Mouse (Mus musculus) ovary, adult 18-20 months (tissue): ENCODE data around the gene Tmem107.
A peak's percentile ranks its signal among the peaks of the same experiment; 100 is the strongest.

Experiments
- DNase-seq: peaks from one replicate; pipeline ENCODE4 v3.0.0; 2022; ENCODE audit warnings: low spot score, mixed read lengths

Tmem107 gene

GRCm38 (mm10) chr11:69070590-69071222 is at the start of gene Tmem107:
TSS of gene Tmem107 (plus strand) at chr11:69070806.
- peak; percentile 91 for DNase-seq

- DNase-seq, result no peak
Observed at GRCm38 (mm10) chr11:69026562-69026961, 44.0 kb upstream of the Tmem107 start.

DNA sequence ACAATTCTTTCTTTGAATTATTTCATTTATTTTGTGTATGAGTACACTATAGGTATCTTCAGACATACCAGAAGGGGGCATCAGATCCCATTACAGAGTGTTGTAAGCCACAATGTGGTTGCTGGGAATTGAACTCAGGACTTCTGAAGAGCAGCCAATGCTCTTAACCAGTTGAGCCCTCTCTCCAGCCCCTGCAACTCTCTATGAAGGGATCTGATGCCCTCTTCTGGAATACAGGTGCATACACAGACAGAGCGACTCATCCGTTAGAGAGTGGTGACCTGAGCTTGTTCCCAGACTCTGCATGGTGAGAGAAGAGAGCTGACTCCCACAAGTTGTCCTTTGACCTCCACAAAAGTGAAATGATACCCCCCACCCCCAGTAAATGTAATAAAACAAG is 41.8 kb upstream of the Tmem107 start:
- no peak for DNase-seq

- DNase-seq, result no peak
Observed at GRCm38 (mm10) chr11:69033552-69033951, 37.1 kb upstream of the Tmem107 start.

GRCm38 (mm10) chr11:69034585-69034984 is 36.0 kb upstream of the Tmem107 start:
- DNase-seq, result no peak

- DNase-seq, result no peak
Observed at GRCm38 (mm10) chr11:69035411-69035810, 35.2 kb upstream of the Tmem107 start.

DNA sequence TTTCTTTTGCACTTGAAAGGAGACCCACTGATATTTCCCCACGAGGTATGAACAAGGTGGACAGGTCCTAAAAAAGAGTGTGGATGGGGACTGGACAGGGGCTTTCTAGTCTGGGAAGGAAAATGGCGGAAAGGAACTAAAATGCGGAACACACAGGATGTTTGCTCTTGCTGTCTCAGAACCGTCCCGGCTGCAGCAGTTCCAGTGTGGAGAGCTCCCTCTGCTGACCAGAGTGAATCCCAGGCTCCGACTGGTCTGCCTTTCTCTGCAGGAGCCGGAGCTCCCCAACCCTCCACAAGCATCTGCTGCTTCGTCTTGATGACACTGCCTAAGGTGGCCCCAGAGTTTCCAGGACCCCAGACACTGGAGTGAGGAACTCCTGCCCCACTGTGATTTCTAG is 34.8 kb upstream of the Tmem107 start:
- peak; percentile 86 for DNase-seq

DNA sequence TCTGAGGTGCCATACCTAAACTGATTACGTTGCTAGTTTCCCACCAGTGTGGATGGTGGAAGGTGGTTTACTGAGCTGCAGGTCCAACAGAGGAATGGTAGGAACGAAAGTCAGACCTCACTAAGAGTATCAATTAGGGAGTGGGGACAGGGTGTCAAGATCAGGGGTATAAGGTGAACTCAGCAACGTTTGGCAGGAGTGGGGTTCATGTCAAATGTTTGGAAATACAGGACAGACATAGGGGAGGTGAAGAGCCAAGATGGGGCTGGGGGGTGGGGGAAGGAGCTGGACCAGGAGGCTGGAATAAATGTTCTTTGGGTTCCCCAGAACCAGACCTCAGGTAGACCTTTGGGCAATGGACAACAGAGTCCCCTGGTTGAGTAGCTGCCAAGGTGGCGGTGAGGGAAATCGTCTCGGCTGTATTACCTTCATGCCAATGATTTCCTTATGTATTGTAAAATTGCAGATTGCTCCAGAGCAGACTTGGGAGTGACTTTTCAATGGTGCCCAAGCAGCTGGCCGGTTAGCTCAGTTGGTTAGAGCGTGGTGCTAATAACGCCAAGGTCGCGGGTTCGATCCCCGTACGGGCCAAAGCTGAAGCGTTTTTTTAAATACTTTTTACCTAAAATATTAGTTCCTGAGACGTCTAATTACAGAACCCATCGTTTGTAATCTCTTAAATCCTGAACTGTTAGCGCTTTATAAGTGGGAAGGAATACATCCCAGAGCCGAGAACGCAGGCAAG is 33.9 kb upstream of the Tmem107 start:
- peak; percentile 68 for DNase-seq

- DNase-seq, result peak; percentile 62
Observed at GRCm38 (mm10) chr11:69037231-69038061, 33.2 kb upstream of the Tmem107 start.

DNA sequence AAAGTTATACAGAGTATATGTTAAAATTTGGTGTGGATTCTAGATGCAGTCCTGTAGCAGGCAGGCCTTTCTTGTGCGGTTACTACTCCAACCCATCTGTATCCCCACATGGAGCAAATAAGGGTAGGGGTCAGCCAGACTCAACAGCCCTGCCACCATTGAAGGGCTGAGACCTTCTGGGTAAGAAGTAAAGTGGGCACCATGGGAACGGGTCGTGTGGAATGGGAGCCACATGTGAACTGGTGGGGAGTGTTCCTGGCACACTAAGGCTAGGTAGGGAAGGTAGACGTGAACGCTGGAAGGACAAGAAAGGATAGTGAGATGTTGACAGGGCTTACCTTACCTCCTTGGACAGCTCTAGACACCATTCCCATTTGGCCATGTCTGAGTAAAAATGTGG is 32.4 kb upstream of the Tmem107 start:
- no peak for DNase-seq

DNA sequence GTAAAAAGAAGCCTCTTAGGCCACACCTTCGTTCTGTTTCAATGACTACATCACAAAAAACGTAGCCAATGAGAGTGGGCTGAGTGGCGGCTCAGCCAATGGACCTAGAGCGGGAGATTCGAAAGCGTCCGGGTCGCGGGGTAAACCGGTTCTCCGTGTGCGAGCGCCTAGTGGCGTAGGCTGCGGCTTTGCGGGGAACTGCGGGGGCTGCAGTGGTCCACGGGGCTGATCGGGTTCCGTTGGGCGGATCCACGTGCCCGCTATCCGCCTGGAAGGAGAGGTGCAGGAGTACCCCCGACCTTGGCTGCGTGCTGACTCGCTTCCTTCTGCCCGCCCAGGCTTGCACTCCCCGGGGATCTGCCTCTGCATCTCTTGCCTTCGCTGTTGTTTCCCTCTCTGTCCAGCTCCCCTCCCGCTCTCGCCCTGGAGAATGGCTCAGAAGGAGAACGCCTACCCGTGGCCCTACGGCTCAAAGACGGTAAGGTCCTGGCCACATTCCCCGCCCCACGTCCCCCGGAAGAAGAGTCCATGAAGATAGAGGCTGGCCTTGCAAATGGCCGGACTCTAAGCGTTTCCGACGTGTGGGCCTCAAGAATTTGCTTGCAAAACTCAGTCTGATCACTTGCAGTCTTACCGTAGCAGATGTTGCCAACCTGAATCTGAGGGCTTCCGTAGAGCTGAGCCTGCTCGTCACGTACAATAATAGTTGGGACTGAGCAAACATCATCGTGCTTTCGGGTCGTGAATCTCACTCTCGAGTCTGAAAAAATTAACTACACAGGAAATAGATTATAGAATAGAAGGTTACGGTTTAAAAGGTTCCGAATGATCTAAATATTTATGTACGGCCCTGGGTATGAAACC is 24.8 kb upstream of the Tmem107 start, which contains the start of gene Aurkb:
Aurkb (plus strand) TSS at position 117 of the 864 bp plus-strand sequence.
- DNase-seq, result peak; percentile 72

DNA sequence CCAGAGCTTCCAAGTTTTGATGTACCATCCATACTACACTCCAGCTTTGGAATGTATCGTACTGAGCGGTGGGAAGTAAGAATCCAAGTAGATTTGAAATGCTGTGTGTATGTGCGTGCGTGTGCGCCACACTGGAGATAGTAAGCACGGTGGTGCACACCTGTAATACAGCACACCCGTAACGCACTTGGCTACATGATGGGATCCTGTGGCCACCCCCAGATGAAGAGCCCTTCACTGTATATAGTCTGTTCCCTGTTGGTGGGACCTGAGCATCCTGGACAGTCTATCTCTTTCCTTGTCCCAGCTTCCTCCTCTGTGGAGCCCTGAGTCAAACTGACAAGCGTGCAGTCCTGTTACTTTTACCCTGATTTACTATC is 24.2 kb upstream of the Tmem107 start:
- no peak for DNase-seq

GRCm38 (mm10) chr11:69047592-69047991 is 23.0 kb upstream of the Tmem107 start:
- DNase-seq, result no peak

- no peak for DNase-seq
Observed at GRCm38 (mm10) chr11:69048151-69048550, 22.5 kb upstream of the Tmem107 start.

DNA sequence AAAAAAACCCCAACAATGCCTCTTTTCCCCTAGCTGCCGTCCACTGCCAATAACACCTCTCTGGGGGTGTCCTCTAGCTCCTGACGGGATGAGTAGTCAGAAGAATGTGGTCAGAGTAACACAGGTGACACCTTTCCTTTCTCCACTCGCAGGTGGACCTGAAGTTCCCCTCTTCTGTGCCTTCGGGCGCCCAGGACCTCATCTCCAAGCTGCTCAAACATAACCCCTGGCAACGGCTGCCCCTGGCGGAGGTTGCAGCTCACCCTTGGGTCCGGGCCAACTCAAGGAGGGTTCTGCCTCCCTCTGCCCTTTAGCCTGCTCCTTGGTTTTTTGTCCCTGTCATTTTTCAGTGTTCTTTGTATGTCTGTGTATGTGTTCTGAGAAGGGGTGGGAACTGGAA is 19.9 kb upstream of the Tmem107 start:
- no peak for DNase-seq

DNA sequence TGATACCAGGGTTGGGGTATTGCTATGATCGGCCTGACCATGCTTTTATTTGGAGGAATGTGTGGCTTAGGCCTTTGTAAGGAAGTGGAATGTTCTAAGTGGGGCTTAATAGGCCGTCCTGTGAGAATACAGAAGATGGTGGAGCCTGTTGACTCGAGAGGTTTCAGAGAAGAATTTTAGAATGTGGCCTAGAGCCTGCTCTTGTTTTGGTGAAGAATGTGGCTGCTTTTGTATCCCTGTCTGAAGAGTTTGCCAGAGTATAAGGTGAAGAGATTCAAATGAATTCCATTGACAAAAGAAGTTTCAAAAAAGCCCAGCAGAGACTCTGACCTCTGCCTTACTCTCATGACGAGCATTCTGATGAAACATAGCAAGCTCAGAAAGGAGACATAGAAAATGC is 18.8 kb upstream of the Tmem107 start:
- no peak for DNase-seq

DNA sequence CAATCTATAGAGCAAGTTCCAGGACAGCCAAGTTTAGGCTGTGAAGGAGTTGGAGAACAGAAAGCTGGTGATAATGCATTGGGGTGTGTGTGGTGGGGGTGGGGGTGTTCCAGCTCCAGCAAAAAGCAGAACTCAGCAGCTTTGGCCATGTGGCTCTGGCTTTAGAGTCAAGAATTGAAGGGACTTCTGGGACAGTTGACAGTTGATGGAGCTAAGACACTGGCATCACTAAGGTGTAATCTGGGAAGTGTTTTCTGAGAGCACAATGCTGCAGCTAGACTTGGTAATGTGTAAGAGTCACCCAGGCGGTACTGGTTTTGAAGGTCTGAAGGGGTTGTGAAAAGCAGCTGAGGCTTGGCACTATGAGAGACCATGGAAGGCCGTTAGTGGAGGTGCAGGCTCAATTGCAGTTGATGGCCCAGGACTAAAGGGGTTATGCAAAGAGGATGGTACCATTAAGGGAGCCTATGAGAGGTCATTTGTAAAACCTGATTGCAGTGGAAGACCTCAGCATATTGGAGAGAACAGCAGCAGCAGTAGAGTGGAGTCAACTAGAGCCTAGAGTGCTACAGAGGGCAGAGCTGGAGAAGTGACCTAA is 17.7 kb upstream of the Tmem107 start:
- no peak for DNase-seq

DNA sequence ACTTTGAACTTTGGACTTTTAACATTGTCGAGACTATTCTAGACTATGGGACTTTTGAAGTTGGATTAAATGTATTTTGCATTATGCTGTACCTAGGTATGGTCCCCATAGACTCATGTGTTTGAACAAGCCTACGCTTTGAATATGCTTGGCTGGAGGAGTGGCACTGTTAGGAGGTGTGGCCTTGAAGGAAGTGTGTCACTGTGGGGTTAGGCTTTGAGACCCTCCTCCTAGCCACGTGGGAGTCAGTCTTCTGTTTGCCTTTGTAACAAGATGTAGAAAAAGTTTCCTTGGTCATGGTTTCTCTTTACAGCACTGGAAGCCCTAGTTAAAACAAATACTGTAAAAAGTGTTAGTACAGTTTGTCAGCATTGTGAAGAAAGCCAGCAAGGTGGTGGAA is 16.8 kb upstream of the Tmem107 start:
- DNase-seq, result no peak

DNA sequence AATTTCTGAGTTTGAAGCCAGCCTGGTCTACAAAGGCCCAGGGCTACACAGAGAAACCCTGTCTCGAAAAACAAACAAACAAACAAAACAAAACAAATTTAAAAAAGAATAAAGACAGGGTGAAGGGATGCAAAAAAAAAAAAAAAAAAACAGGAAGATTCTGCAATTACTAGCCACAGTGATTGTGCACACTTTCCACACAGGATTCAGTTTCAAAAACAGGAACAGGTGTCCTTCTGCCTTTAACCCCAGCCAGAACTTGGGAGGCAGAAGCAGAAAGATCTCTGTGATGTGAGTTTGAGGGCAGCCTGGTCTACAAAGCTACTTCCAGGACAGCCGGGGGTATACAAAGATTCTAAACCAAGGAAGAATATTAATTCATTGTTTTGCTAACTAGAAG is 12.3 kb upstream of the Tmem107 start:
- no peak for DNase-seq

DNA sequence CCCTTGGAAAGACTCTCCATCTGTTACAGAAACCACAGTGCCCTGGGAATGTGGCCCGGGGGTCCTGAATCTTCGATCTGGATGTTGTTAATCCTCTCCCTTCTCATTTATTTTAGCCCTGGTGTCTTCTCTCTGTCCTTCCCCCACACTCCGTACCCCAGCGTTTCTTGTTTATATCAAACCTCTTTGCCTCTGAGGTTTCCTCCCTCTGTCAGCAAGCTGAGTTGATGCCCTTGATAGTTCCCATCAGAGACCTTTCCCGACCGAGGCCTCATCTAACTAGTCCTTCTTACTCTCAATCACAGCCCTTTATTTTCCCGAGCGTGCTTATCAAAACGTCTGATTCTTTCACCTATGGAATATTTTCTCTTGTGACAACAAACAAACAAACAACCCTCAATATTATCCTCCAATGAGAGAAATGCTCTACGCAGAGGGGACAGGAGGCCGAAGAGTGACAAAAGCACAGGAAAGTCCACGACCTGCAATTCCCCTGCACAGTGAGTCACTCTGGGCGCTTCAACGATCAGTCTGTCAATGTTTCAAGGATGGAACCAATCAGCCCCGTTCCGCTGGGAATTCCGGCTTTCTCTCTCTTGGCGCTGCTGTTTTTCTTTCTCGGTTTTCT is 11.8 kb upstream of the Tmem107 start:
- DNase-seq, result no peak
